Mouse (Mus musculus): Measurements from ENCODE around the gene Iqch.
A peak's percentile ranks its signal among the peaks of the same experiment; 100 is the strongest.

Gene Iqch

DNA sequence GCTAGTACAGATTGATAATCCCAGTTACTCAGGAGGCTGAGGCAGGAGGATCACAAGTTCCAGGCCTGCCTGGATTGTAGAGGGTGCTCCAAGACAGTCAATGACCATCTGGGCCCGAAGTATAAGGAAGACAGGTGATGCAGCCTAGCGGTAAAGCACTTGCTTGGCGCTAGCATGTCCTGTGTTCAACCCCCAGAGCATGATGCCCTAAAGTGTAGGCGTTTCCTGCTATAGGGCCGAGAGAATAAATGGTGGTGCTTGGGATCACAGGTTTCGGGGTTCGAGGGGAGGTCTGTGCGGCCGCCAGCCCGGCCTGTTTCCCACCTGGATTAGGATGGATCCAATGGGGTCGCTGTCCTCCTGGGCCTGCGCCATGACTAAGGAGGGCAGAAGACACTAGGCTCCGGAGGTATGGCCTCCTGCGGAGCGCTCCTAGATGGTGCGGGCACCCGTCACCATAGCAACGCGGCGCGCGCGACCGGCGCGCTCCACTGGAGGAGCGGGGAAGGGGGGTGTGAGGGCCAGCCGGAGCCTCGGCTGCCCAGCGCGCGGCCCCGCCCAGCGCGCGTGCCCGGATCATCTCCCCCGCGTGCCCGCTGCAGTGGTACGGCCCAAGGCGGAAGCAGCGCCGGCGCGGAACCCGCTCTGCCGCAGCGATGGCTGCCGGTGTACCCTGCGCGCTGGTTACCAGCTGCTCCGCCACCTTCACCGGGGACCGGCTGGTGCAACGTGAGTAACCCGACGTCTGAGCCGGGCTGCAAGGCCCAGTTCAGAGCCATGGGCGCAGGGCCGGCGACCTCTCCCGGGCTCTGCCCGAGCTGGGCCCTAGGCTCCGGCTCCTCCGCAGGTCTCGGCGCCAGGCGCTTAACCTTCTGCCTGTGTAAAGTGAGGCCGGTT, at the start of gene Iqch, which contains the start of gene Aagab:
Iqch (minus strand) TSS at position 451 of the 897 bp plus-strand sequence.
Aagab (plus strand) TSS at position 618 of the 897 bp plus-strand sequence.
- peak; percentile 80 for DNase-seq (ENCODE audit: extremely low spot score, low read depth, low spot score)

DNA sequence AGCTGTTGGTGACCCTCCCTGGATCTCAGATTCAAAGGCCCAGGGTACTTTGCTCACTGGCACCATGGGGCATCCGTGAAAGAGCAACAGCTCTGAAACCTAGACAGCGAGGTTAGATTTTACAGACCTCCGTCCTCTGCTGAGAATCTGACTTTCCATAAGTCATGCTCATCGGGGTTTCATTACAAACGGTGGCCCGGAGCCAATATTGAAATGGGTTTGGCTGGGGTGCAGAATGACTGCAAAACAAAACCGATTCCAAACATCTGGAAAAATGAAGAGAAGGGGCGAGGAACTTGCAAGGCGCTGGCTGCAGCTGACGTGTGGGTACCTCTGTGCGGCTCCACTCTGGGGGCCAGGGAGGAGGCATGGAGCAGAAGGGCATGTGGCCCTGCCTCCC, 49.3 kb upstream of the Iqch start:
- no peak for DNase-seq (ENCODE audit: extremely low spot score, low read depth, low spot score)

DNA sequence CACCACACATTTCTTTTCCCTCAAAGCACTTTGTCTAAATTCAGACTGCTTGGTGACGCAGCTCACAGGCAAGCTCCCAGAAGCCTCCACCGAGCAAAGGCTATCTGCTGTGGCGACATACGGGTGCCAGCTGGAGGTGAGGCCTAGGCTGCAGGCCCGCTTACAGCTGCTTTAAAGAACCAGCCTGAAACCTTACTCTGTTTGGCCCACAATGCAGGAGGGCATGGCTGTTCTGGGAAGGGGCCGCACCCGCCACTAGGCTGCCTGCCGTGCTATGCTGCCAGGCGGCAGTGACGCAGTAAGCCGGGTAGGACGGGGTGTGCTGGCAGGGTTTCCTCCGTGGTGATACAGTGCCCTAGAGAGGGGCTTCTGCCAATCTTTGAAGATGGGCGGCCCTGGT, 48.6 kb upstream of the Iqch start:
- no peak for DNase-seq (ENCODE audit: extremely low spot score, low read depth, low spot score)

DNA sequence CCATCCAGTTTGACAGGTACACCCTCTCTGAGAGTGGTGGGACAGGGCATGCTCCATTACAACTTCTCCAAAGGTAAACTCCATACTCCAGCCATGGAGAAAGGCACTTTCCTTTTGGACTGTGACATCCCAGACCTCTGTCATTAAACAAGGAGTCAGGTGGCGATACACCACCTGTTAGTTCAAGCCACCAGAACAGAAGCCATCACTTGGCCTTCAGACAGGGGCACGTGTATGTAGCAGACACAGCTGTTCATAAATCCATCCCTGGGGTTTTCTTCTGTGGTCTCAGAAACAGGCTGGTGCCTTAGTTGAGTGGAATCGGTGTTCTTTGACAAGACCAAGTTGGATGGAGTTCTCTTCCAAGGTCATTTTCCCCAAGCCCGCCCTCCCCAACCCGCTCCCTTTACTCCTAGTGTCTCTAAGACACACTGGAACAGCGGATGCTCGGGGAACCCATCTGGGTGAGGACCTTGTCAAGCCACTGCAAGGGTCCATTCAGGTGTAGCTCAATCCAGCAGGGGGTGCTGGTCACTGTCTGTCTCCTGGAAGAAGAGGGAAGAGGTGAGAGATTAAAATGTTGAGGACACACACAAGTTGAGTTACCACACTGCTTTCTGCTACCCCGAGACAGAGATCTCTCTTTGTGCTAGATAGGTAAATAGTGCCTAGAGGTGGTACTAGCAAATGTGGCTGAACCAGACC, 47.7 kb upstream of the Iqch start:
- no peak for DNase-seq (ENCODE audit: extremely low spot score, low read depth, low spot score)

DNA sequence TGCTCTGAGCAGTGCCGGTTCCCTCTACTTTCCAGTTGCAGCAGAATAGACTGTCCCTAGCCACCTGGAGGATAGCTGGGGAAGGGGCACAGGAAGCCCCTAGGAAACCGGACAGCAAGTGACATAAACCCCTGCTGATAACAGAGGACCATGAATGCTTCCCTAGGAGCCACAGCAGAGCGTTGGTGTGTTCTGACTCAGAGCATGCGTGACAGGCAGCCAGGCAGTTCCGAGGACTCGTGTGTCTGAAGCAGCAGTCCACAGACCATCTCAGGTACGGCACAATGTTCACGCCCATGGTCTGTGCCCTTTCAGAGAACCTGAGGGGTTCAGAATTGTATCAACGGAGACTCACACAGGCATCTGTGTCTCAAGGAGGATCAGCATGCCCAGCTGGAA, 46.2 kb upstream of the Iqch start:
- no peak for DNase-seq (ENCODE audit: extremely low spot score, low read depth, low spot score)

DNA sequence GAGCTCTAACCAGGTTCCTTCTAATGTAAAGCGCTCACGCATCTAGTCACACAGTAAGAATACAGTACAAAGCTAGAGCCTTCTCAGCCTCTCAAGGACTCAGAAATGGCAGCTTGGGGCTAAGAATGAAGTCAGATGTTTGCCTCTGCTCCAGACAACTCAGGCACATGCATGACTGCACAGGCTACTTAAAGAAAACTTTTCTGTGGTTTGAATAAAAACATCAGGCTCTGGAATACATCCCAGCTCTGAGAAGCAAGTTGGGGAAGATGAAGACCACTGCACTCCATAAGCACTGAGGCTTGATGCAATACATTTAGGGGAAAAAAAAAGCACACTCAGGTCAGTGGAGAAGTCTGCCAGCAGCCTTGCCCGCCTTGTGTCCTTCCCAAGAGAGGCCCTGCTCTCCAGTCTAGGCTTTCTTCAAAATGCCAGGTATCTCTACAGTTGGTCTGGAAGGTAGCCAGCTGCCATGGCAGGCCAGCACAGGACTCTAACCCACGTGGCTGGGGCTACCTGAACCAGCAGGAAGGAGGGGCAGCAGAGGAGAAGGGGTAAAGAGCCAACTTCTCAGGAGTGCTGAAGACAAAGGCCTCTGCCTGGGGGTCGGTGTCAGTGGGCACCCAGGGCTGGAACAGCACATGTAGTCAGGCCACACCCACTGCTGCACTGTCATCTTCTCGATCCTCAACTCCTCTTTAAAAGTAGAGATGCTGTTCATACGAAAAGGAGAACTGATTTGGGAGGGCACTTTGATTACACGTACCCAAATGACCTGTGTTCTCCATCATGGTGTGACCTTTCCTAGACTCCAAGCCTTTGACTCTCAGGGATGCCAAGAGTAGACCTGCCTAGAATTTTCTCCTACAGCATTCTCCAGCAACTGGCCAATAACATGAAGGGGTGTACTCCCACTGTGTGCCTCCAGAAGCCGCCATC, 45.6 kb upstream of the Iqch start:
- no peak for DNase-seq (ENCODE audit: extremely low spot score, low read depth, low spot score)

DNA sequence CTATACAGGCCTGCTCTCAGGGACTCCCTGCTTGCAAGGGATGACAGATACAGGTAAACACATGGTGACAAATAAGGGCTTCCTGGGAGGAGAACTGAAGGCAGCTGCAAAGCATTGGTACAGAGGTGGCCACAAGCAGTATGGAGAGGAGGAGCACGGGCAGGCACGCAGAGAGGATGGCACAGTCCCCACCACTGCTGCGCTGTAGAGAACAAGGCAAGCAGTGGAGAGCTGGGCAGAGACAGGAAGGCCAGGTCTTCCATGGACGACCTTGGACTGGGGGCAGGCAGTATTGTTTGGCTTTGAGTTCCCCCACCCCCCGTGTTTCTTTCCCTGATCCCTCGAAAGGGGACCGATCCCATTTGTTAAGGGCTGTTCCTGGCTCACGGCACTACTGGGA, 42.8 kb upstream of the Iqch start:
- DNase-seq (ENCODE audit: extremely low spot score, low read depth, low spot score), result no peak

DNA sequence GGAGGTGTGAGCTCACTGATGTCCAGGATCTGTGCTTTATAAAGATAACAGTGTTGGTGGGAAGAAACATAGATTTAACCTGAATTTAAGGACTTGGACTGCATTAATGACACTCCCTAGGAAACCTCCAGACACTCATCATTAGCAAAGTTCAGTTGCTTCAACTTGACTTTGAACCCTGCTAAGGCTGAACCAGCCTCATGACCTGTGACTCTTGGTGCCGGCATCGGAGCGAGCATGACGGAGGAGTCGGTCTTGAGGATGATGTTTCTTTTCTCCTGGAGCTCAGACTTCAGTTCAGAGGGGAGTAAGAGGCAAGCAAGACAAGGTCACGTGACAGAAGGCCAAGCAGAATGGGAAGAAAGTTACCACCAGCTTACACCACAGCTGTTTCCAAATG, 41.7 kb upstream of the Iqch start:
- no peak for DNase-seq (ENCODE audit: extremely low spot score, low read depth, low spot score)

DNA sequence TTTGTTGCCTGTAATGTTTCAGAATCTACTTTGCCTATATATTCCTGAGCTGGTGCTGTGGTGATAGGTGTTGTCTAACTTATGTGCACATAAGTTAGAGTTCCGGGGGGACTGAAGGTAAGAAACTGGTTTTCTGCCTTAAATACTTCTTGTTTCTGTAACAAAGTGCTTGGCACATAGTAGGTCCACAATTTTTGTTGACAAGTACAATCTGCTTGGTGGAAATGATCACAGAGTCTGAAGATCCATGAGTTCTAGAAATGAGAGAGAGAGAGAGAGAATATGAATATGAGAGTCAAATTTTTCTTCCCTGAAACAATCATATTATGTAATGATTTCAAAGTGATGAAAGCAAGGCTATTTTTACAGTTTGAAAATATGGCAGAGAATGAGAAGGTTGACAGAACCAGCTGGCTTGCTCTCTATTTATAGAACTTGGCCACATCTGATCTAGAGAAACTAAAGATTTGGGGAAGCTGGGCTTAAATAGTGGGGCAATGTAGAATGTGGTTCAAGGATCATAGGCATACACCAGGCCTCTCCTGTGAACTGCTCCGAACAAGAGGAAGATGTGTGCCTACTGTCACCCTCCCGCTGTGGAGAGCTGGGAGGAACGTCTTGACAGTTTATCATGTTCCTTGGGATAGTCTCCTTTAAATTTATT, 39.8 kb upstream of the Iqch start:
- no peak for DNase-seq (ENCODE audit: extremely low spot score, low read depth, low spot score)

DNA sequence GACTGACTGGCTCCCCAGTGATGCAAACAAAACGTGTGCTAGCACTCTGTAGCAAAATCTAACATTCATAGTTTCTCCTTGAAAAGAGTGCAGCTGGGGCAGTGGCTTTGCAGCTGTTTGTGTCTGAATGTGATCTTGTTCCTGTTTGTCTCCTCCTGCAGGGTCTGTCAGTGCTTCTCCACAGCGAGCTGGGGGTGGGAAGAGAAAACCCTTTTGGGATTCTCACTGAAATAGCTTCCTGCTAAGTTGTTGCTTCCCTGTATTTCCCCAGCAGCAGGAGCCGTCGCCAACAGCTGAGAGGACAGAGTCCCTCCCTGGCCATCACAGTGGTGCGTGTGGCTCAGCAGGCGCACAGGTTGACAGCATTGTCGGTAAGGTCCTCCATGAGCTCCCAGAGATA, 33.8 kb upstream of the Iqch start:
- DNase-seq (ENCODE audit: extremely low spot score, low read depth, low spot score), result no peak

DNA sequence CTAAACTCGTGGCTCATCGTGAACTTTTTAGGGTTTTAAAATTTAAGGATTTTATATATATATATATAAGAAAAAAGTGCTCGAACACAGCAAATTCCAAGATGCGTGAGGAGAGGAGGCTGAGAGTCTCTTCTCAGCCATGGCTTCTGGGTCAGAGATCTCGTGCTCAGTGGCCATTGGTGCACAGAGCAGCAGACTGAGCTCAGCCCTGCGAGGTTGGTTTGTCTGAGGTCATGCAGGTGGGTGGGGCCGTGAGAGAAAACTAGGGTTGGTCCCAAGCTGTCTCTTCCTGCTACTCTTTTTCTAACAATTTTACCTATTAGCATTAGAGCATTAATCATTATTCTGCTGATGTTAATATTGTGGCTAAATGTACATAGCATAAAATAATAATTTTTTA, 31.0 kb upstream of the Iqch start:
- DNase-seq (ENCODE audit: extremely low spot score, low read depth, low spot score), result no peak

DNA sequence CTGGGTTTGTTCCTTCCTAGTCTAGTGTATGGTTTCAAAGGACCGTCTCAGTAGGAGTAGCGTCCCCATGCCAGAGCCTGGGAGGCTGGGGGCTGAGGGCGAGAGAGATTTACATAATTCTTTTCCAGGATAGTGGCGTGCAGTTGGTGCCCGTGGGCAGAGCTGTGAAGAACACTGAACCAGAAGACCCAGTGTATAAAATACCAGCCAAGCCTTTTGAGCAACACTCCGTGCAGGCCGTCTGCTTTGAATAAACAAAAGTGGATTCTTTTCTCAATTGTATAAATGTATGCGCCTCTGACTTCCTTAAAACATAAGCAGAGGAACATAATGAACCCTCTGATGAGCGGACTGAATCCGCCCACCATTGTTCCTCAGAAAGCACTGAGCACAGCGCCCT, 30.6 kb upstream of the Iqch start:
- DNase-seq (ENCODE audit: extremely low spot score, low read depth, low spot score), result no peak

DNA sequence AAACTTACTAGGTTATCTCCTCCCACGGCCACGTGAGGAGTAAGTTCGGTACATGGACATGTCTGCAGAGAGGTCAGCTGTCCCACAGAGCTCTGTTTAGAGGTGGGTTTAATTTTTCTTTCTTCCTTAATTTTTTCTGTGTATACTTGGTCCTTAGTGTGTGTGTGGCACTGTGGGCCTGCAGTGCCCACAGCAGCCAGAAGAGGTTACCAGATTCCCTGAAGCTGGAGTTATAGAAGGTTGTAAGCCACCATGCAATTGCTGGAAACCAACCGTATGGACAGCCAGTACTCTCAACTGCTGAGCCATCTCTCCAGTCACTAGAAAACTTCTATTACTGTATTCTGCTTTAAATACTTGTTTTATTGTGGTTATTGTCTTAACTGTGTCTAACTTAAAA, 29.8 kb upstream of the Iqch start:
- no peak for DNase-seq (ENCODE audit: extremely low spot score, low read depth, low spot score)

DNA sequence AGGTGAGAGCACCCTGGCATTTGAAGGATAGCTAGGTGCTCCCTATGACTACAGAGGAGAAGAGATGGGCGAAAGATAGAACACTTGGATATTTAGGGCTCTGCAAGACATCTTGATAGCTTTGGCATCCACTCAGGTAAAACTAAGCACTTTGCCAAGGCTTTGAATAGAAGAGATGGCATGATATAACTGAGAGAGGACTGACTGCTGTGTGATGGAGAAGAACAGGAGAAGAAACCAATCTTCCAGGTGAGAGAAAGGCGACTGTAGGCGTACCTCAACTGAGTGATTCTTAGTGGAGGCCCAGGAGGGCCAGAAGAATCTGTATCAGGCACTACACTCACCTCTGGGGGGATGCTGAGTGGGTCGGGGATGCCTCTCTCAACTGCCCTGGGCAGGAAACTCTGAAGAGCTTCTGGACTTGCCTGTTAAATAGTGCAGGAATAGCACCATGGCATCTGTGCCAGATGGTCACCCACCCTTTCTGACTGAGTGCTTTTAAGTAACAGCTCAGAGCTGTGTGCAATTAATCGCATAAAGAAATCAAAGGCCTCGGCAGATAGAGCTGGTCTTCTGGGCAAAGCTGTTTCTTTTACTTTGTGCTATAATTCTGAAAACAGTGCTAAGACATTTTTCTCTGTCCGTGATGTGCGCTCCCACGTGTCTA, 22.9 kb upstream of the Iqch start:
- no peak for DNase-seq (ENCODE audit: extremely low spot score, low read depth, low spot score)

DNA sequence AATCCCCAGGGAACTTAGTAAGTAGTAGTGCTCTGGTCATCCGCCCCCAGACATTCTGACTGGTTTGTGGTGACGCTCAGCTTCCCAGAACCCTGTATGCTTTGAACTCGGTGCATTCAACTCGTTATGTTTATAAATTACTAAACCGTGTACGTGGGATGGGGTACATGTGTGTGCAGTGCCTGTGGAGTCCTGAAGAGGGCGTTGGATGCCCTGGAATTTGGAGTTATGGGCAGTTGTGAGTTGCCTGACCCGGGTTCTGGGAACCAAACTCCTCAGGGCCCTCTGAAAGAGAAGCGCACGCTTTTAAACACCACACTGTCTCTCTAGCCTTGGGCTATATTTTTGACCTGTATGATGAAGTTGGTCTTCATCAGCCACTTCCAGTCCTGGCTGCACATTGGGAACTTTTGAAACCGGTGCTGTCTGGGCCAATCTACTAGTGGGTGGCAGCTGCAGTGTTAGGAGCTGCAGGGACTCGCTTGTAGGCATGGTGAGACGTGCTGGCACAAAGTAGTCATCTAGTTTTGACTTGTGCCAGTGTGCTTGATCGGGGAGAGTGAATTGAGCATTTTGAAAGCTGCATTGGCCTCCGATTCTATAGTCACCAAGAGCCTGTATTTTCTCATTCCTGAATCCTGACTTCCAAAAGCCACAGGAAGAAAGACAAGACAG, 21.7 kb upstream of the Iqch start:
- DNase-seq (ENCODE audit: extremely low spot score, low read depth, low spot score), result no peak

DNA sequence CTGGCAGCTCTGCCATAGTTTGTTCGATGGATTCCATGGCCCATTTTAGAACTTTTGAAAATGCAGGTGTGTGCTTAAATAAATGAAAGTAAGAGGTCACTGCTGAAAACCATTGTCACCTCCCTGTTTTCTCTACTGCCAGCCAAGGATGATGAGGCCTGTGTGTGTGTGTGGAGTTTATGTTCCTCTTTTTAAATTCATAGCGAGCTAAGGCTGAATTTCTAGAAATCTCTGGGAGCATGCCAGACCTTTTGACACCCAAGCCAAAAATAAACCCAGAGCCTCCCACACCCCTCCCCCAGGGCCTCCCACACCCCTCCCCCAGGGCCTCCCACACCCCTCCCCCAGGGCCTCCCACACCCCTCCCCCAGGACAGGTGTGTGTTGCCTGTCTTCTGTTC, 15.7 kb upstream of the Iqch start:
- DNase-seq (ENCODE audit: extremely low spot score, low read depth, low spot score), result no peak

DNA sequence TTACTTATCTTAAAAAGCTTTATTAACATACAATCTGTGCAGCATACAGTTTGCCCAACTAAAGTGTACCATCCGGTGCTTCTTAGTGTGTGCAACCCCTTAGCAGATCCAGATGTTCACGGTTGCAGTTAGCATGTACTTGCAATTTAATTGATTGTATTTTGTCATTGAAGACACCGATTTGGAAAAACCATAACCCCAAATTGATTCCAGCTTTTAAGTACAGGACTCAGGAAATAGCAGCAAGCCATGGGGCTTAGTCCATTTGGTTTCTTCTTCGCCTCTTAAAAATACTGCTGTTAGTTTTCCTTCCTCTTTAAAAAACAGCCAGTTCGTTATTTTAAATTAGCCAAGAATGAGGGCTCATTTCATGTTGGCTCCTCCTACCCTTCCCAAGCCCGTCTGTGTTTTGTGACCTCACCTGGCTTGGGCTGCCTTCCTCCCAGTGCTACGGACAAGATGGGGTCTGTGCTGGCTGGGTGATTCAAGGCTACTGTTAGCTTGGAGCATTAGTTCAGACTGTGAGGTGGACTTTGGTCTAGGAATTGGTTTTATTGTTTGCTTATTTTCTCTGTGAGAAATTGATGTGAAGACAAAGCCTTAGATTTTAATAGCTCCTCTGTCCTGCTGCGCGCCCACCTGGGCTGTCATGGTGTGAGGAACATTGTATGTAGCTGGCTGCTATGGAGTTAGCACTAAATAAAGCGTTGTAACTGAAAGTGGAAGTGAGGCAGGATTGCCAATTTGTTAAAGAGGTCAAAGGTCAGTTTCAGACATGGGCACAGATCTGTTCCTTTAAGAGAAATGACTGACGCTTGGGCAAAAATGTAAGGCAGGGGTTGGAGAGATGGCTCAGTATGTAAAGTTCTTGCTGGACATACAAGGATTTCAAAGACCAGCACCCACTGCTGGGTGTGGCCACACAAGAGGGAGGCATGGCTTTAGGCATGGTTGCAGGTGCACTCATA, 12.0 kb upstream of the Iqch start:
- DNase-seq (ENCODE audit: extremely low spot score, low read depth, low spot score), result no peak

DNA sequence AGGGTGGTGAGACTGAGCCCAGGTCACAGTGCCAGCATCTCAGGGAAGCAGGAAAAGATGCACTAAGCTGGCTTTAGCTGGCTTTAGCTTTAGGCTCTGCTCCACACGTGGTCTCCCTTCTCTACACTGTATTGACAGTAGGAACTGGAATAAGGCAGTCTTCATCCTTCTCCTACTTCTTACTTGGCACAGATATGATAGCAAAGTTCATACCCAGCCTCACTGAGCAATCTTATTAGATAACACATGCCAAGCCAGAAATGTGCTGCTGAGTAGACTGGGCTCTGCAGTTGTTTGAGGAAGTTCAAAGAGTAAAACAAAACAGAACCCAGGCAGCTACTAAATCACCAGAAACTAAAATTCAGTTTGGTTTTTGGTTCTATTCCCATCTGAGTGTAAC, 11.3 kb upstream of the Iqch start:
- DNase-seq (ENCODE audit: extremely low spot score, low read depth, low spot score), result no peak

Data from hindlimb bud, embryonic 11.5 days (tissue).